Mouse (Mus musculus) embryonic fibroblast, embryonic 13.5 days (primary cell): ENCODE measurements around the gene Tmem164.

Experiments used
- CTCF ChIP-seq: IDR thresholded peaks from 2 replicates; pipeline ENCODE4 v1.5.1; 2011; ENCODE audit warnings: mild to moderate bottlenecking, control low read depth, low read length, moderate library complexity, borderline replicate concordance; ENCODE audit not compliant: insufficient read depth
- POLR2A ChIP-seq: IDR thresholded peaks from 2 replicates; pipeline ENCODE4 v1.6.1; 2011; ENCODE audit warnings: low read depth, mild to moderate bottlenecking, control low read depth, low read length, moderate library complexity

DNA sequence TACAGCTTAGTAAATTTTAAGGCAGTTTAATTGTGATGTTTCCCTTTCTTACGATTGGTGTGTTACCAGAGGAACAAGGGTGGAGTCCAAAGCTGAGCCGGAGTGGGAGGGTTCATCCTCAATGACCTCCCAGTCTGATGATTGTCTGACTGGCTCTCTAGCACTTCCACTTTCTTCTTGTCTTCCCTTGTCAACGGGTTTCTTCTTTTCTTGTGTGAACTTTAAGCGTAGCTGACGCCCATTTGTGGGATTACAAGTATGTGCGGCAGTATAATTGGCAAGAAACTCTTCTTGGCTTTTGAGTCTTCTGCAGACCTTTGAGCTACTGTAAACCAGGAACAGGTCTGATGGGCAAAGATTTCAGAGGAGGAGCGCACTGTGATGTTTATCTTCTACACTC is 17.0 kb downstream of the Tmem164 start:
- TF ChIP-seq CTCF (no peak), POLR2A (no peak)
